Mouse (Mus musculus): ENCODE measurements around the gene Syne1. TPM values are rescaled to one million over a fixed set of nuclear protein-coding genes. Genes with fewer than 3 reads are reported as not detected.

Syne1 gene
- polyA plus RNA-seq, 1 experiment from 2014 or later, result 17.8 TPM

- Histone ChIP-seq H3K4me1 (ENCODE audit: control insufficient read depth, insufficient read depth, low read length) (no peaks in the 10 kb centered on the region), H3K27me3 (ENCODE audit: control insufficient read depth, insufficient read depth, low read length) (no peaks in the 10 kb centered on the region), H3K4me2 (ENCODE audit: low read length) (no peak overlapping the region), H3K9ac (replicated peaks; ENCODE audit: low read length) (no peak overlapping the region), H3K9me3 (ENCODE audit: control insufficient read depth, low read length) (no peaks in the 10 kb centered on the region), H3K4me3 (replicated peaks; ENCODE audit: low read depth, low read length) (no peak overlapping the region), H3K27ac (replicated peaks; ENCODE audit: low read depth, low read length) (no peak overlapping the region), H3K36me3 (ENCODE audit: control insufficient read depth, insufficient read depth, low read length) (peaks cover 2% of the 10 kb centered on the region; the same call in 1 of the 2 replicates)
- no peak for DNase-seq
- WGBS, result 87% methylated on average over 1 of the region's 1 CpGs
- ATAC-seq (ENCODE audit: low FRiP score, low TSS enrichment), result no peak
Observed at GRCm38 (mm10) chr10:5027208-5027607, 524.1 kb downstream of the Syne1 start.

- DNase-seq (no peak), ATAC-seq (ENCODE audit: low FRiP score, low TSS enrichment) (no peak)
- Histone ChIP-seq H3K4me1 (ENCODE audit: control insufficient read depth, insufficient read depth, low read length) (no peaks in the 10 kb centered on the region), H3K27ac (replicated peaks; ENCODE audit: low read depth, low read length) (no peak overlapping the region), H3K4me2 (ENCODE audit: low read length) (no peak overlapping the region), H3K36me3 (ENCODE audit: control insufficient read depth, insufficient read depth, low read length) (no peaks in the 10 kb centered on the region), H3K27me3 (ENCODE audit: control insufficient read depth, insufficient read depth, low read length) (no peaks in the 10 kb centered on the region), H3K4me3 (replicated peaks; ENCODE audit: low read depth, low read length) (no peak overlapping the region), H3K9ac (replicated peaks; ENCODE audit: low read length) (no peak overlapping the region), H3K9me3 (ENCODE audit: control insufficient read depth, low read length) (no peaks in the 10 kb centered on the region)
- 98% methylated on average over 4 of the region's 4 CpGs for WGBS
Observed at GRCm38 (mm10) chr10:5025906-5026305, 525.4 kb downstream of the Syne1 start.

- Histone ChIP-seq H3K9ac (replicated peaks; ENCODE audit: low read length) (no peak overlapping the region), H3K4me2 (ENCODE audit: low read length) (no peak overlapping the region), H3K27me3 (ENCODE audit: control insufficient read depth, insufficient read depth, low read length) (no peaks in the 10 kb centered on the region), H3K27ac (replicated peaks; ENCODE audit: low read depth, low read length) (no peak overlapping the region), H3K36me3 (ENCODE audit: control insufficient read depth, insufficient read depth, low read length) (no peaks in the 10 kb centered on the region), H3K4me1 (ENCODE audit: control insufficient read depth, insufficient read depth, low read length) (no peaks in the 10 kb centered on the region), H3K4me3 (replicated peaks; ENCODE audit: low read depth, low read length) (no peak overlapping the region), H3K9me3 (ENCODE audit: control insufficient read depth, low read length) (no peaks in the 10 kb centered on the region)
- DNase-seq, result no peak
- ATAC-seq (ENCODE audit: low FRiP score, low TSS enrichment), result no peak
- WGBS, result 59% methylated on average over 1 of the region's 1 CpGs
Observed at GRCm38 (mm10) chr10:5017148-5017547, 534.1 kb downstream of the Syne1 start.

GRCm38 (mm10) chr10:5014976-5015375 lies 536.3 kb downstream of the Syne1 start:
- WGBS, result 90% methylated on average over 1 of the region's 1 CpGs

GRCm38 (mm10) chr10:5012004-5012403 lies 539.3 kb downstream of the Syne1 start:
- Histone ChIP-seq H3K27me3 (ENCODE audit: control insufficient read depth, insufficient read depth, low read length) (no peaks in the 10 kb centered on the region), H3K4me1 (ENCODE audit: control insufficient read depth, insufficient read depth, low read length) (no peaks in the 10 kb centered on the region), H3K36me3 (ENCODE audit: control insufficient read depth, insufficient read depth, low read length) (no peaks in the 10 kb centered on the region), H3K4me3 (replicated peaks; ENCODE audit: low read depth, low read length) (no peak overlapping the region), H3K9me3 (ENCODE audit: control insufficient read depth, low read length) (no peaks in the 10 kb centered on the region), H3K9ac (replicated peaks; ENCODE audit: low read length) (no peak overlapping the region), H3K27ac (replicated peaks; ENCODE audit: low read depth, low read length) (no peak overlapping the region), H3K4me2 (ENCODE audit: low read length) (no peak overlapping the region)
- DNase-seq (no peak), ATAC-seq (ENCODE audit: low FRiP score, low TSS enrichment) (no peak)

More at GRCm38 (mm10) chr10:5014976-5015375, 536.3 kb downstream of the Syne1 start:
- no peaks in the 10 kb centered on the region for H3K36me3 ChIP-seq (ENCODE audit: control insufficient read depth, insufficient read depth, low read length)
- DNase-seq, result no peak
- no peaks in the 10 kb centered on the region for H3K9me3 ChIP-seq (ENCODE audit: control insufficient read depth, low read length)
- no peak overlapping the region for H3K4me3 ChIP-seq (replicated peaks; ENCODE audit: low read depth, low read length)
- no peak overlapping the region for H3K9ac ChIP-seq (replicated peaks; ENCODE audit: low read length)
- no peaks in the 10 kb centered on the region for H3K27me3 ChIP-seq (ENCODE audit: control insufficient read depth, insufficient read depth, low read length)
- no peak for ATAC-seq (ENCODE audit: low FRiP score, low TSS enrichment)
- no peak overlapping the region for H3K27ac ChIP-seq (replicated peaks; ENCODE audit: low read depth, low read length)
- H3K4me2 ChIP-seq (ENCODE audit: low read length), result no peak overlapping the region
- H3K4me1 ChIP-seq (ENCODE audit: control insufficient read depth, insufficient read depth, low read length), result no peaks in the 10 kb centered on the region

- Histone ChIP-seq H3K36me3 (ENCODE audit: control insufficient read depth, insufficient read depth, low read length) (no peaks in the 10 kb centered on the region), H3K9ac (replicated peaks; ENCODE audit: low read length) (no peak overlapping the region), H3K27ac (replicated peaks; ENCODE audit: low read depth, low read length) (no peak overlapping the region), H3K27me3 (ENCODE audit: control insufficient read depth, insufficient read depth, low read length) (no peaks in the 10 kb centered on the region), H3K9me3 (ENCODE audit: control insufficient read depth, low read length) (no peaks in the 10 kb centered on the region), H3K4me1 (ENCODE audit: control insufficient read depth, insufficient read depth, low read length) (no peaks in the 10 kb centered on the region), H3K4me3 (replicated peaks; ENCODE audit: low read depth, low read length) (no peak overlapping the region), H3K4me2 (ENCODE audit: low read length) (no peak overlapping the region)
- ATAC-seq (ENCODE audit: low FRiP score, low TSS enrichment) (no peak), DNase-seq (no peak)
- WGBS, result 80% methylated on average over 8 of the region's 8 CpGs
Observed at GRCm38 (mm10) chr10:5008795-5009366, 542.4 kb downstream of the Syne1 start.

- DNase-seq (no peak), ATAC-seq (ENCODE audit: low FRiP score, low TSS enrichment) (no peak)
- H3K27me3 ChIP-seq (ENCODE audit: control insufficient read depth, insufficient read depth, low read length), result no peaks in the 10 kb centered on the region
- H3K36me3 ChIP-seq (ENCODE audit: control insufficient read depth, insufficient read depth, low read length), result no peaks in the 10 kb centered on the region
- H3K4me3 ChIP-seq (replicated peaks; ENCODE audit: low read depth, low read length), result no peak overlapping the region
- no peak overlapping the region for H3K4me2 ChIP-seq (ENCODE audit: low read length)
- 85% methylated on average over 3 of the region's 3 CpGs for WGBS
- H3K9ac ChIP-seq (replicated peaks; ENCODE audit: low read length), result no peak overlapping the region
- no peak overlapping the region for H3K27ac ChIP-seq (replicated peaks; ENCODE audit: low read depth, low read length)
- no peaks in the 10 kb centered on the region for H3K4me1 ChIP-seq (ENCODE audit: control insufficient read depth, insufficient read depth, low read length)
- H3K9me3 ChIP-seq (ENCODE audit: control insufficient read depth, low read length), result no peaks in the 10 kb centered on the region
Observed at GRCm38 (mm10) chr10:4996592-4996991, 554.7 kb downstream of the Syne1 start.

- DNase-seq (no peak), ATAC-seq (ENCODE audit: low FRiP score, low TSS enrichment) (no peak)
- no peak overlapping the region for H3K9ac ChIP-seq (replicated peaks; ENCODE audit: low read length)
- H3K27me3 ChIP-seq (ENCODE audit: control insufficient read depth, insufficient read depth, low read length), result no peaks in the 10 kb centered on the region
- H3K4me1 ChIP-seq (ENCODE audit: control insufficient read depth, insufficient read depth, low read length), result no peaks in the 10 kb centered on the region
- H3K36me3 ChIP-seq (ENCODE audit: control insufficient read depth, insufficient read depth, low read length), result no peaks in the 10 kb centered on the region
- no peak overlapping the region for H3K27ac ChIP-seq (replicated peaks; ENCODE audit: low read depth, low read length)
- H3K4me2 ChIP-seq (ENCODE audit: low read length), result no peak overlapping the region
- no peaks in the 10 kb centered on the region for H3K9me3 ChIP-seq (ENCODE audit: control insufficient read depth, low read length)
- WGBS, result 89% methylated on average over 3 of the region's 3 CpGs
- no peak overlapping the region for H3K4me3 ChIP-seq (replicated peaks; ENCODE audit: low read depth, low read length)
Observed at GRCm38 (mm10) chr10:4993802-4994201, 557.5 kb downstream of the Syne1 start.

- H3K27me3 ChIP-seq (ENCODE audit: control insufficient read depth, insufficient read depth, low read length), result no peaks in the 10 kb centered on the region
- no peak for ATAC-seq (ENCODE audit: low FRiP score, low TSS enrichment)
- no peak for DNase-seq
- 75% methylated on average over 2 of the region's 2 CpGs for WGBS
- no peak overlapping the region for H3K4me2 ChIP-seq (ENCODE audit: low read length)
- no peaks in the 10 kb centered on the region for H3K36me3 ChIP-seq (ENCODE audit: control insufficient read depth, insufficient read depth, low read length)
- H3K27ac ChIP-seq (replicated peaks; ENCODE audit: low read depth, low read length), result no peak overlapping the region
- no peak overlapping the region for H3K9ac ChIP-seq (replicated peaks; ENCODE audit: low read length)
- H3K9me3 ChIP-seq (ENCODE audit: control insufficient read depth, low read length), result no peaks in the 10 kb centered on the region
- no peaks in the 10 kb centered on the region for H3K4me1 ChIP-seq (ENCODE audit: control insufficient read depth, insufficient read depth, low read length)
- H3K4me3 ChIP-seq (replicated peaks; ENCODE audit: low read depth, low read length), result no peak overlapping the region
Observed at GRCm38 (mm10) chr10:4983919-4984318, 567.4 kb downstream of the Syne1 start.
